Mouse (Mus musculus) cerebral cortex, adult 2 months (tissue): ENCODE measurements around the gene Gpld1.

Experiments
- WGBS: fragments of 180-500 bp; shearing (Covaris S2); methylation state at CpG from one replicate; pipeline ENCODE4 v1.1.7; 2018; 5-methylcytosine and 5-hydroxymethylcytosine counted together

Gene Gpld1

GRCm38 (mm10) chr13:24948870-24949269 is 5.9 kb downstream of the Gpld1 start:
- WGBS: 88% methylated on average over 6 of the region's 6 CpGs

DNA sequence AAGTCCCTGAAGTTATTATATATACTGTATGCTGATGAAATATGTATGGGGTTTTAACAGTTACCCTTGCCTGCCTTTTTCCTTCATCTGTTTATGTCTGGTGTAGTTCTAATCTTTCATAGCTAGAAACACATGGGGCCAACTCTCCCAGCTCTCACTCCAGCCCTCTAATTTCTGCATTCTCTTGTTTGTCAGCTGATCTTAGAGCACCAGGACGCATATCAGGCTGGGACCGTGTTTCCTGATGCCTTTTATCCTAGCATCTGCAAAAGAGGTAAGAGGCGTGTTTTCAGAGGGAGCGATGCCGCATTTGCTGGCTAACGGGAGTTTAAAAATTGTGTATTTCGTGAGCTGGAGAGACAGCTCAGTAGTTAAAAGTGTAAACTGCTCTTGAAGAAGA is 9.7 kb downstream of the Gpld1 start:
- WGBS: 89% methylated on average over 7 of the region's 7 CpGs

- WGBS: 69% methylated on average over 11 of the region's 11 CpGs
Observed at GRCm38 (mm10) chr13:24955091-24955490, 12.1 kb downstream of the Gpld1 start.

DNA sequence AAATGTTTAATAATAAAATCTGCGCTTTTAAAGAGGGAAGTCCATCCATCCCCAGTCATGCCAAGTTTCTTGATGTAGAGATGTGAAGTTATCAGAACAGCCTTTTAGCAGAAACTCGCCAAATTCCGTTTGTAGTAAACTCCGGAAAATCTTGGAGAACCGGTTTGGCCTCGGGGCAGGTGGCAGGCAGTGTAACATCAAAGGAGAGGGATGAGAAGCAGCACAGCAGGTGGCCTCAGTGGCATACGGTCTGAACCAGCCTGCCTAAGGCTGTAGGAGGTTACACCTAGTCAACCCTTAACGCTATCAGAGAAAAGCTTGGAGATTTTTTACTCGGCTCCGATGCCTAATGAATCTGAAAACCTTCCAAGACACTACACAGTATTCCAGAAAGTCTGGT is 12.5 kb downstream of the Gpld1 start:
- WGBS: 55% methylated on average over 10 of the region's 10 CpGs

DNA sequence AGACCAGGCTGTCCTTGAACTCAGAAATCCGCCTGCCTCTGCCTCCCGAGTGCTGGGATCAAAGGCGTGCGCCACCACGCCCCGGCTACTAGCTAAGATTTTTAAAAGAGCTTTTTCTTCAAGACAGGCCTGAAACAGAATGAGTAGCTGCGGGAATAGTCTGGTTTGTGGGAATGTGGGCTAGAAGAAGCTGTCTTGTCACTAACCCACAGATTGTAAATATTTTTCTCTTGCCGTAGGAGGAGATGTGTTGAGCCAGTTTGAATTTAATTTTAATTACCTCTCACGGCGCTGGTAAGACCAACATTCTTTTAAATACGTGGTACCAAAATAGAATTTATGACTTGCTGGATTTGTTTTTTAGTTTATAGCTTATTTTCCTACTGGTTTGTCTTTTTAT is 15.7 kb downstream of the Gpld1 start:
- 69% methylated on average over 11 of the region's 11 CpGs for WGBS

DNA sequence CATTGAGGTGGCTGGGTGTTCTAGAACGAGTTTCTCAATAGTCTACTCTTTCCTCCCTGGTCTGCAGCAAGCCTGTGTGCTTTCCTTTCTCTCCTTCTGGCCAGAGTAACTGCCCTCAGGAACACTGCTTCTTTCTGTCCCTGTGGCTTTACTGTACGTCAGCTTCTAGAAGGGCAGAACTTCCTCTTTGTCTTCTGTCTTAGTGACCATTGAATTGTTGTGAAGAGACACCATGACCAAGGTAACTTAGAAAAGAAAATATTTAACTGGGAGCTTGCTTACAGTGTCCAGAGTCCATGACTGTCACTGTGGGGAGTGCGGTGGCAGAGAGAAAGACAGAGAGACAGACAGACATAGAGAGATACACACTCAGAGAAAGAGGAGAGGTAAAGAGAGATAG is 17.1 kb downstream of the Gpld1 start:
- WGBS: 73% methylated on average over 3 of the region's 3 CpGs

- 91% methylated on average over 8 of the region's 8 CpGs for WGBS
Observed at GRCm38 (mm10) chr13:24962119-24962518, 19.2 kb downstream of the Gpld1 start.

DNA sequence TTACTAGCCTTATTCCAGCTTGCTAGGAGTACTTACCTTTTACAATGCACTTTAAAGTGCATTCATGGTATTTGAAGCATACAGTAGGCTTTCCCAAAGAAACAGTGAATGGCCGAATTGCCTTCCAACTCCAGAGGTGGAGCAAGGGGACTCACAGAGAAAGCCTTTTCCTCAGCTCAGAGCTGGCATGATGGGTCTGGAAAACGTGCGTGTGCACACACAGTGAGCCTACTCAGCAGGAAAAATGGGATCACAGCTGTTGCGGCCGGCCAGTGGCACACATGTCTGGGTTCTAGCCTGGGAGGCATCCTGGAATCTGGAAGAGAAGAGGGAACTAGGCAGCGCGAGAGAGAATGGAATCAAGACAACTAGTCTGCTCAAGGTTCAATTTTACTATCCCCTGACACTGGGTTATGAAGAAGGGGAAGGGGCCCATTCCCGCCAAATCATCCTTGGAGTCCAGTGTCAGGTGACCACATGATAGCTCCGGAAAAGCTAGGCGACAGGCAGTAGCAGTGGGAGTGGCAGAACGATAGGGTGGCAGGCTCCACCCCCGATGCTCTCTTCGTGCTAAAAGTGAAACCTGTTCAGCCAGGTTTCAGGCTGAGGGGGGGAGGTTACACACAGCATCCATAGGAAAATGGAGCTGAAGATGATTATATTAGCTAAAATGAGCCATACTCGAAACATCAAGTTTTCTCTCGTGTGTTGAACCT is 22.3 kb downstream of the Gpld1 start:
- WGBS: 20% methylated on average over 15 of the region's 15 CpGs

DNA sequence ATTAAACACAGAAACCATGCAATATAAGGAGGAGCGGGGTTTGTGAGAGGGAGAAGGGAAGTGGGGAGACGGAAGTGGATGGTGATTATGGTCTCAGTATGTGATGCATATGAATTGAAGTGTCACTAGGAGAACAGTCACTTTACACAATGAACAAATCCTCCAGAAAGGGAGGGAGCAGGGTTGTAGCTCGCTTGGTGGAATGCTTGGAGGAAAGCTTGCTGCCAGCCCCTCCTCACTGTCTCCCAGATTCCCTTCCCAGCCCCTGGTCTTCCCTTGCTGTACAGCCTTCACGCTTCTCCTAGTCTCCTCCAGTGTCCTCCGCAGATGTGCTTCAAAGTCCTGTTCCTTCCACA is 22.9 kb downstream of the Gpld1 start:
- WGBS: 40% methylated on average over 5 of the region's 5 CpGs

DNA sequence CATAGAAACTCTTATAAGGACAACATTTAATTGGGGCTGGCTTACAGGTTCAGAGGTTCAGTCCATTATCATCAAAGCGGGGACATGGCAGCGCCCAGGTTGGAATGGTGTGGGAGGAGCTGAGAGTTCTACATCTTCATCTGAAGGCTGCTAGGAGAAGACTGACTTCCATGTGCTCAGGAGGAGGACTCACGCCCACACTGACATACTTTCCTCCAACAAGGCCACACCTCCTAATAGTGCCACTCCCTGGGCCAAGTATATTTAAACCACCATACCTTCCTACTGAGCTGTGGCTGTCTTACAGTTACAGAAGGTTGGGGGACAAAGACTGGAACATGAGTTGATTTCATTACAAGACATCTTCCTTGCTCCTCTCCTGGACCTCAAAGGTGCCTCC is 28.8 kb downstream of the Gpld1 start:
- WGBS: 81% methylated on average over 3 of the region's 3 CpGs

DNA sequence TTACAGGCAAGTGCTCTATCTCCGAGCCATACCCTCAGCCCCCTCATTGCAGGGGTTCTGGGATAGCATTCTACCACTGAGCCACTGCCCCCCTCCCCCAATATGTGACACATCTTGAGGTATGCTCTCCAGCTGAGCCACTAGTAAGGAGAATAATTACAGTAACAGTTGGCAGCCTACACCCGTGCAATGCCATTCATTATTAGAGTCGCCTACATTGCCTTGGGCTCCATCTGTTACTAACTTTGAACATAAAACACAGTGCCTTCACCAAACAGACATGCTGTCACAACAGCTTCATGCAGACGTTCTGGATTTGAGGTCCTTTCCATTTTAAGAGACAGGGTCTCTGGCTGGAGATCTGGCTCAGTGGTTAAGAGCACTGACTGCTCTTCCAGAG is 33.4 kb downstream of the Gpld1 start:
- 59% methylated on average over 4 of the region's 4 CpGs for WGBS

DNA sequence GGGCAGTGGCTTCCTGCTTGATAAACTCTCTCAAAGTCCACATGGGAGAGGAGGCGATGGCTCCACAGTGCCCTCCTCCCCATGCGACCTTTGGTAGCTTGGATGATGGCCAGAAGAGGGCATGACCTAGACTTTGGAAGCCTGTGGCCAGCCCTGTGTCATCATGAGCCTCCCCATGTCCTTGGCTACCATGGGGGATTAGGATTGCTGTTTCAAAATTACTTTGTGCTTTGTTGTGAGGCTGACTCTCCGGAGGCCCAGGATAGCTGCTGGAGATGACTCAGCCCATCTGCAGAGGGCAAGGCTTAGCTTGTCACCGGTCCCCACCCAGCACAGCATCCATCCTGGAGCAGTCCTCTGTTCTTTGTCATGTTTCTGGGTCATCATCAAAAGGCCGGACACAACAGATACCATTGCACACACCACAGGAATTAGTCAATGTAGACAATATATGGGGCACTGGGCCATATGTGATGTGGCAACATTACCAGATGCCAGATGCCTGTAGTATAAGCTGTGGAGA is 34.9 kb downstream of the Gpld1 start:
- 66% methylated on average over 5 of the region's 5 CpGs for WGBS

- WGBS: 86% methylated on average over 6 of the region's 6 CpGs
Observed at GRCm38 (mm10) chr13:24981031-24981430, 38.1 kb downstream of the Gpld1 start.

- WGBS: 45% methylated on average over 2 of the region's 2 CpGs
Observed at GRCm38 (mm10) chr13:24985435-24985834, 42.5 kb downstream of the Gpld1 start.

DNA sequence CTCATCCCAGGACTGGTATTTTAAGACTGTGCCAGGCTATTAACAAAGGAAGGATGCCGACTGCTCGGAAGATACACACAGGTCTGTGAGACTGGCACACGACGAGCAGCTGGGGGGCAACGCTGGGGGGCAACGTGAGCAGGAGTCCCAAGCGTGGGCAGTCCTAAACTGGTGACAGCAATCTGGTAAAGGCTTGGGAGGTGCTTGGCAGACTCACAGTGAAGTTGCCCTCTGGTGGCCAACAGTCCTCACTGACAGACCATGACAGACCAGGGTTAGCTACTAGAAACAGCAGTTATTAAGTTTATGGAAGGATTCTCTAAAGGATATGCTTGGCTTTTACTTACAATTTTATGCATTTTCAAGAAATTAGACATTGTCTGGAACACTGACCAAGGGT is 45.4 kb downstream of the Gpld1 start:
- 34% methylated on average over 7 of the region's 7 CpGs for WGBS

GRCm38 (mm10) chr13:24989006-24989405 is 46.1 kb downstream of the Gpld1 start:
- WGBS: 80% methylated on average over 6 of the region's 6 CpGs

DNA sequence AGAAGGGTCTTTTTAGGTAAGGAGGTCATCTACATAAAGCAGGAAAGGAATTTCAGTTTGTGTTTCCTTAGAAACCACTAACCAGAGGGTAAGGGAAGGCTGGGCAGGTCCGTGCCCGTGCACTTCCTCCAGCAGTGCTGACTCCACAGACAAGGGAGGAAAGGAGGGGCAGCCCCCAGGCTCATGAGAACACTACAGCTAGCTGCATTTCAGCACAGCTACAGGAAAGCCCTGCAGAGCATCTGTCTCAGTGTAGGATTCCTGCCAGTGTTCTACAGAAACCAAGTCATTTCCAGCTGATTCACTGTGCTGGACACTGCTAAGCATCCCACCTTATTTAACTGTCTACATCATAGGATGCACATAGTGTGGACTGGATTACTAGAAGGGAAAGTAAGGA is 50.2 kb downstream of the Gpld1 start:
- WGBS: 32% methylated on average over 2 of the region's 2 CpGs

DNA sequence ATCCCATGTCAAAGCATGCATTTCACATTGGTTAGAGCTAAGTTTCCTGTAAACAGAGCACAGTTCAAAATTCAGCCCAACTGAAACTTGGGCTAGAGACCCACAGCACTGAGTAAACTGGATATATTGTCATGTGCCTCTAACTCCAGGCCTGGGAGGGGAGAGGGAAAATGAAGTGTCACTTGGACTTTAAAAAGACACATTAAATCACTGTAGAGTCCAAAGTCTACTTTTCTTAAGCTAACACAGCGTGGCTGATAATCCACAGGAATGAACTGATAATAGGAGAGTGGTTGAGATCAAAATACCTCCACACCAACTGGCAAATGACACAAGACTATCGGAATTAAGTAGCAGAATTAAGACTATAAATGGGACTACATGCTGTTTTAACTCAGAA is 56.6 kb downstream of the Gpld1 start:
- WGBS: 87% methylated on average over 2 of the region's 2 CpGs

DNA sequence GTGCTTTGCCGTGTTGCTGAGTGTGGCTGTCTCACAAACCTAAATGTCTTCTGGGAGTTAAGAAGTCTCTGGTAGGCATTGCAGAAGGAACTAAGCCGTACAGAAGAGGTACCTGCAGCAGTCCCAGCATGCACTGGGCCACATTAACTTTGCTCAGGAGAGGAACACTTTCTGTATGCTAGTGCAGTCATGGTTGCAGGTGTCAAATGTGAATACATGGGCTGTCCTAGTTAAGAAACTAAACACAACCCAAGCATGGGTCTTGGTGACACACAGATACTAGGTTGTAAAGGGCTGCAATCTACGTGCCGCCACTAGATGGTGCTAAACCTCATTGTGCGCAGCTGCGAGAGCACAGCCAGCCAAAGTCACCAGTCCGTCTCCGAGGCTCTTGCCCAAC is 64.2 kb downstream of the Gpld1 start:
- 44% methylated on average over 8 of the region's 8 CpGs for WGBS

GRCm38 (mm10) chr13:25018316-25018715 is 75.4 kb downstream of the Gpld1 start:
- WGBS: 89% methylated on average over 9 of the region's 9 CpGs

- WGBS: under 1% methylated on average over 76 of the region's 84 CpGs
Observed at GRCm38 (mm10) chr13:25019793-25020539, 77.0 kb downstream of the Gpld1 start, which contains the start of gene Mrs2. Gene Mrs2 (minus strand): TSS chr13:25020379.

DNA sequence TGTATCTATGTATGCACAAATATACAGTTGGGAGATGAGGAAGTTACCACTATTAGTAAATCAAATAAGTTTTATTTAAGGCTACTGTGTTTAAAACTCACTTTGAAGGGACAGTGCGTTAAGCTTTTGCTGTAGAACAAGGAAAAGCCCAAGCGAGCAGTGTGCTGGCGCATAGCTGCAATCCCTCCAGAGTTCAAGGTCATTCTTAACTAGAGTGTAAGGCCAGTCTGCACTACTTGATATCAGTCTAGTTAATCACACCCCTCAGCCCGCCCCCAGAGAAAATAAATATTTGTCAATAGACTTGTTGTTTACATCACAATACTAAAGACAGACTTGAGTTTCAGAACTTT is 77.6 kb downstream of the Gpld1 start:
- WGBS: 38% methylated on average over 4 of the region's 4 CpGs

DNA sequence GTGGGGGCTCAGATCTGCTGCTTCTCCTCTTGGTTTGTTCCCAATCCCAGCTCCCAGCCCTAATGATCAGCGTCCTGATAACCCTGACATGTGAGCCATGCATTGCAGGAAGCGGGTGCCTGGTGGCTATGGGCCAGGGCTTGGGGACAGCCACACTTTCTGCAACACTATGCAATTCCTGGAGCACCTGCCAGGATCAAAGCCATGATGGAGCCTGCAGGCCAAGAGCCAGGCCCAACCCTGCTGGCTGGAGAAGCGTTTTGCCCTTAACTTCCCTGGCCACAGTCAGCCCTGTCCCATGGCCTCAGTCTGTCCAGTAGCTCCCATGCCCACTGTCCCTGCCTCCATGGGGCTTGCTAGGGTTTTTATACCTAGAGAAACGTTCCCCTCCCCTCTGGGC is 79.4 kb downstream of the Gpld1 start:
- WGBS: 77% methylated on average over 4 of the region's 4 CpGs
